Mouse (Mus musculus) limb, embryonic 14.5 days (tissue): ENCODE measurements around the gene Rsc1a1. TPM values are rescaled to one million over a fixed set of nuclear protein-coding genes. Genes with fewer than 3 reads are reported as not detected.
A peak's percentile ranks its signal among the peaks of the same experiment; 100 is the strongest.

Experiments used
- ATAC-seq: fragments of 200-750 bp; cut with Nextera tagmentation; 2 replicates; pipeline ENCODE4 v1.8.0; 2017; ENCODE audit warnings: low read depth, moderate number of reproducible peaks, moderate TSS enrichment; ENCODE audit not compliant: low FRiP score
- DNase-seq: peaks from one replicate; pipeline ENCODE4 v3.0.0-alpha.2; 2015; ENCODE audit warnings: low spot score
- H3K27ac ChIP-seq: fragments of 300-500 bp; sonication (generic); replicated peaks from 2 replicates; pipeline ENCODE4 v1.5.1; 2014; ENCODE audit warnings: low read depth, mild to moderate bottlenecking, low read length, moderate library complexity, mixed read lengths
- H3K27me3 ChIP-seq: fragments of 300-500 bp; sonication (generic); 2 replicates; pipeline ENCODE4 v1.6.1; 2014; ENCODE audit warnings: low read length, mixed read lengths; ENCODE audit not compliant: control insufficient read depth, insufficient read depth
- H3K36me3 ChIP-seq: fragments of 300-500 bp; sonication (generic); 2 replicates; pipeline ENCODE4 v1.6.1; 2014; ENCODE audit warnings: mild to moderate bottlenecking, low read length, moderate library complexity, mixed read lengths; ENCODE audit not compliant: control insufficient read depth, insufficient read depth
- H3K4me1 ChIP-seq: fragments of 300-500 bp; sonication (generic); 2 replicates; pipeline ENCODE4 v1.6.1; 2014; ENCODE audit warnings: antibody characterized with exemption, low read length, mixed read lengths; ENCODE audit not compliant: control insufficient read depth, insufficient read depth
- H3K4me2 ChIP-seq: fragments of 300-500 bp; sonication (generic); replicated peaks from 2 replicates; pipeline ENCODE4 v1.6.1; 2014; ENCODE audit warnings: low read depth, mild to moderate bottlenecking, low read length, moderate library complexity; ENCODE audit not compliant: severe bottlenecking
- H3K4me3 ChIP-seq: fragments of 300-500 bp; sonication (generic); replicated peaks from 2 replicates; pipeline ENCODE4 v1.5.1; 2014; ENCODE audit warnings: low read length
- H3K9ac ChIP-seq: fragments of 300-500 bp; sonication (generic); 2 replicates; pipeline ENCODE4 v1.6.1; 2014; ENCODE audit warnings: mild to moderate bottlenecking, low read depth, low read length, moderate library complexity; ENCODE audit not compliant: severe bottlenecking
- H3K9me3 ChIP-seq: fragments of 300-500 bp; sonication (generic); 2 replicates; pipeline ENCODE4 v1.6.1; 2016; ENCODE audit warnings: low read length; ENCODE audit not compliant: control insufficient read depth
- POLR2A ChIP-seq: fragments of 200-500 bp; IDR thresholded peaks from 2 replicates; pipeline ENCODE4 v1.8.0; 2012; ENCODE audit warnings: inconsistent platforms, mild to moderate bottlenecking, moderate library complexity, borderline replicate concordance; ENCODE audit not compliant: insufficient read depth, insufficient read length; ENCODE audit errors: extremely low read depth
- WGBS: fragments of 180-500 bp; shearing (Covaris S2); extraction: QIAGEN DNeasy Blood & Tissue Kit; methylation state at CpG from one replicate; pipeline ENCODE4 v1.1.7; 2014; 5-methylcytosine and 5-hydroxymethylcytosine counted together
- polyA plus RNA-seq, 2 experiments: library from polyadenylated mRNA; depleted of rRNA in 1 of 2; stranded (reverse) in 1 of 2; unstranded in 1 of 2; fragments of >200 nt; fragmentation: Nextera tagmentation in 1 of 2; extraction: Ambion mirVana in 1 of 2; gene quantifications; 2 replicates each; pipeline versions ENCODE4 v1.2.1 to v1.2.3; 2012 to 2014

Rsc1a1 gene
- polyA plus RNA-seq, 2 experiments: 1.5 to 9.0 TPM

- H3K4me3 ChIP-seq: no peak overlapping the region
- H3K9me3 ChIP-seq: no peaks in the 10 kb centered on the region
- H3K9ac ChIP-seq: no peak overlapping the region
- 78% methylated on average over 3 of the region's 3 CpGs for WGBS
- ATAC-seq: no peak
- H3K4me1 ChIP-seq: no peaks in the 10 kb centered on the region
- TF ChIP-seq POLR2A: no peak
- no peaks in the 10 kb centered on the region for H3K27me3 ChIP-seq
- DNase-seq: no peak
- no peak overlapping the region for H3K27ac ChIP-seq
- no peaks in the 10 kb centered on the region for H3K36me3 ChIP-seq
- H3K4me2 ChIP-seq: no peak overlapping the region
These were observed 43.9 kb upstream of the Rsc1a1 start for GRCm38 (mm10) chr4:141729266-141729665.

DNA sequence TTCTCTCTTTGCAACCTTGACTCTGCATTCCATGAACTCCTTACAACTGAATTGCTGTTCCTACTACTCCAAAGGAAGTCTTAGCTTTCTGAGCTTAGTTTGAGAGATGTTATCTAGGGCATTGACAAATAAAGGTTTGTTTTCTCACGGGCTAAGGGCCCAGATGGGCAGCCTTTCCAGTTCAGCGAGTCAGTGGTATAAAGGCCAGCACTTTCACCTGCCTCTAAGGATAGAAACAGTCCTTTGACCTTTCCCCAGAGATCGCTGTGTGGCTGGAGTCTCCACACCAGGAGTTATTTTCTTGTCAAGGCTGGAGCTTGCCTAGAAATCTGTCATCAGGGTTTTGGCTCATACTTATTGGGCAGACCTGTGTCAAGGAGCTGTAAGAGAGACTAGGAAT, 40.3 kb upstream of the Rsc1a1 start:
- Histone ChIP-seq H3K27me3 (no peaks in the 10 kb centered on the region), H3K4me2 (no peak overlapping the region), H3K27ac (no peak overlapping the region), H3K36me3 (no peaks in the 10 kb centered on the region; the same call in 1 of the 2 replicates), H3K9ac (no peak overlapping the region), H3K4me3 (no peak overlapping the region), H3K9me3 (no peaks in the 10 kb centered on the region), H3K4me1 (peaks cover 10% of the 10 kb centered on the region)
- 57% methylated on average over 3 of the region's 3 CpGs for WGBS
- no peak for DNase-seq
- no peak for ATAC-seq
- TF ChIP-seq POLR2A: no peak

DNA sequence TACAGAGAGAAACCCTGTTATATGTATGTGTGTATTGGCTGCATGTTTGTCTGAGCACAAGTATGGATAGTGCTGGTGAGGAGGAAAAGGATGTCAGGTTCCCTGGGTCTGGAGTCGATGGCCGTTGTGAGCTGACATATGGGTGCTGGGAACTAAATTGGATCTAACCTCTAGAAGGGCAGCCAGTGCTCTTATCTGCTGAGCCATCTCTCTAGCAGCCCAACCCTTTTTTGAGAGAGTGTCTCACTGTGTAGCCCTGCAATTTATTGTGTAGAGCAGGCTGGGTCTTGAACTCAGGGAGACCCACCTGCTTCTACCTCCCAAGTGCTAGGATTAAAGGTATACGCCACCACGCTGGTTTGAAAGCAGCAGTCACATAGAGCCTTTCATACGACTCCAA, 39.9 kb upstream of the Rsc1a1 start:
- TF ChIP-seq POLR2A: no peak
- DNase-seq (no peak), ATAC-seq (no peak)
- peaks cover 10% of the 10 kb centered on the region for H3K4me1 ChIP-seq
- no peak overlapping the region for H3K27ac ChIP-seq
- no peaks in the 10 kb centered on the region for H3K27me3 ChIP-seq
- no peaks in the 10 kb centered on the region for H3K9me3 ChIP-seq
- no peak overlapping the region for H3K9ac ChIP-seq
- no peaks in the 10 kb centered on the region; the same call in 1 of the 2 replicates for H3K36me3 ChIP-seq
- WGBS: 85% methylated on average over 5 of the region's 5 CpGs
- no peak overlapping the region for H3K4me2 ChIP-seq
- no peak overlapping the region for H3K4me3 ChIP-seq

DNA sequence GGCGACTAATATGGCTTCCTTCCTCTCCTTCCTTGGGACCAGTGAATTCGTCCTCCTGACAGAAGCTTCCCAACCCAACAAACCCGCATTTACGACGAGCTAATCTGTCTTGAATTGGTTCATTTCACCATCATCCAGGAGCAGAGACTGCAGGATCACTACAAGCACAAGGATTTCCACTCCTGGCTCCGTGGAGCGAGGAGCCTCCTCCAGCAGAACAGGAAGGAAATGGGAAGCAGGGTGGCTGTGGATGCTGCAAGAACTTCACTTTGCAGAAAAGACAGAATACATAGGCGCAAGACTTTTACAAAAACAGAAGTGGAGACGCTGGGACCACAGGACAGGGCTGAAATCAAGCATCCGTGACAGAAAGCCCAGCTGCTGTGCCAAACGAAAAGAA, 39.2 kb upstream of the Rsc1a1 start:
- Histone ChIP-seq H3K27me3 (no peaks in the 10 kb centered on the region), H3K4me3 (no peak overlapping the region), H3K36me3 (no peaks in the 10 kb centered on the region; the same call in 1 of the 2 replicates), H3K9me3 (no peaks in the 10 kb centered on the region), H3K4me1 (peaks cover 10% of the 10 kb centered on the region), H3K4me2 (no peak overlapping the region), H3K9ac (no peak overlapping the region), H3K27ac (no peak overlapping the region)
- no peak for ATAC-seq
- WGBS: 60% methylated on average over 11 of the region's 11 CpGs
- TF ChIP-seq POLR2A: no peak
- no peak for DNase-seq

GRCm38 (mm10) chr4:141723673-141724068, 38.3 kb upstream of the Rsc1a1 start:
- peaks cover 10% of the 10 kb centered on the region for H3K4me1 ChIP-seq
- H3K27ac ChIP-seq: peak overlapping the region; percentile 87; the same call in 1 of the 2 replicates
- WGBS: 7% methylated on average over 13 of the region's 13 CpGs
- no peak for TF ChIP-seq POLR2A
- ATAC-seq (peak; percentile 44; the same call in 1 of the 2 replicates), DNase-seq (no peak)
- peak overlapping the region; percentile 78 for H3K4me2 ChIP-seq
- peak overlapping the region; percentile 86 for H3K4me3 ChIP-seq
- peak overlapping the region; percentile 93 for H3K9ac ChIP-seq
- no peaks in the 10 kb centered on the region; the same call in 1 of the 2 replicates for H3K36me3 ChIP-seq
- H3K9me3 ChIP-seq: no peaks in the 10 kb centered on the region
- no peaks in the 10 kb centered on the region for H3K27me3 ChIP-seq
